Mouse (Mus musculus) brown adipose tissue, adult 24 weeks (tissue): ENCODE data around the gene Gckr. TPM values are rescaled to one million over a fixed set of nuclear protein-coding genes. Genes with fewer than 3 reads are reported as not detected.

Experiments used
- H3K27ac ChIP-seq: fragments of 200-500 bp; replicated peaks from 2 replicates; pipeline ENCODE4 v1.5.1; 2012; ENCODE audit warnings: low read depth, mild to moderate bottlenecking, low read length
- H3K4me1 ChIP-seq: fragments of 200-500 bp; 2 replicates; pipeline ENCODE4 v1.6.1; 2012; ENCODE audit warnings: low read length, mixed read lengths; ENCODE audit not compliant: control insufficient read depth, insufficient read depth, insufficient read length
- H3K4me3 ChIP-seq: fragments of 200-500 bp; 2 replicates; pipeline ENCODE4 v1.5.1; 2012; ENCODE audit warnings: low read depth, mild to moderate bottlenecking, low read length, moderate library complexity; ENCODE audit not compliant: insufficient read depth
- polyA plus RNA-seq: library from polyadenylated mRNA; stranded (reverse); fragments of >200 nt; gene quantifications from 2 replicates; pipeline ENCODE4 v1.2.4, GENCODE M21; 2012; ENCODE audit not compliant: missing spikeins, insufficient read depth, insufficient read length

Gckr gene
- 0.99 TPM in 1 of 2 replicates, not detected in the other for polyA plus RNA-seq

- no peak within 1 kb of the TSS for H3K4me3 ChIP-seq
- H3K27ac ChIP-seq, result no peak within 1 kb of the TSS
Measured at GRCm38 (mm10) chr5:31297047-31297757, at the start of gene Gckr. Gckr (plus strand) TSS chr5:31297443.

GRCm38 (mm10) chr5:31250716-31251115, 46.5 kb upstream of the Gckr start:
- peaks cover 9% of the 10 kb centered on the region for H3K4me1 ChIP-seq
- H3K27ac ChIP-seq, result no peak overlapping the region
- no peak overlapping the region for H3K4me3 ChIP-seq

More at GRCm38 (mm10) chr5:31297047-31297757, at the start of gene Gckr:
- H3K4me1 ChIP-seq, result no peaks in the 10 kb centered on the region

GRCm38 (mm10) chr5:31251541-31252101, 45.6 kb upstream of the Gckr start, which contains the start of gene Krtcap3:
Krtcap3 (plus strand) TSS chr5:31251691.
- H3K27ac ChIP-seq, result no peak within 1 kb of the TSS

GRCm38 (mm10) chr5:31252151-31252550, 45.1 kb upstream of the Gckr start:
- Histone ChIP-seq H3K27ac (no peak overlapping the region), H3K4me3 (no peak overlapping the region), H3K4me1 (peaks cover 9% of the 10 kb centered on the region)

More at GRCm38 (mm10) chr5:31251541-31252101, 45.6 kb upstream of the Gckr start, which contains the start of gene Krtcap3:
- Histone ChIP-seq H3K4me3 (no peak within 1 kb of the TSS), H3K4me1 (peaks cover 9% of the 10 kb centered on the region)

GRCm38 (mm10) chr5:31252795-31253545, 44.3 kb upstream of the Gckr start:
- H3K4me1 ChIP-seq, result peaks cover 9% of the 10 kb centered on the region
- H3K27ac ChIP-seq, result 0 out of 2 replicates have a peak overlapping the region, but pooled peaks have one; percentile 14
- no peak overlapping the region for H3K4me3 ChIP-seq

GRCm38 (mm10) chr5:31253806-31254205, 43.4 kb upstream of the Gckr start:
- peak overlapping the region; percentile 81 for H3K27ac ChIP-seq
- peaks cover 9% of the 10 kb centered on the region for H3K4me1 ChIP-seq
- 0 out of 2 replicates have a peak overlapping the region, but pooled peaks have one; percentile 8 for H3K4me3 ChIP-seq

- Histone ChIP-seq H3K4me3 (peak overlapping the region; percentile 8), H3K4me1 (peaks cover 9% of the 10 kb centered on the region), H3K27ac (peak overlapping the region; percentile 81)
Measured at GRCm38 (mm10) chr5:31254452-31254851, 42.8 kb upstream of the Gckr start.

- Histone ChIP-seq H3K4me1 (peaks cover 9% of the 10 kb centered on the region), H3K27ac (peak overlapping the region; percentile 81), H3K4me3 (no peak overlapping the region)
Measured at GRCm38 (mm10) chr5:31254901-31255300, 42.3 kb upstream of the Gckr start.

- Histone ChIP-seq H3K27ac (no peak overlapping the region), H3K4me3 (no peak overlapping the region), H3K4me1 (peaks cover 9% of the 10 kb centered on the region)
Measured at GRCm38 (mm10) chr5:31255381-31255780, 41.9 kb upstream of the Gckr start.

GRCm38 (mm10) chr5:31255971-31256370, 41.3 kb upstream of the Gckr start:
- H3K27ac ChIP-seq, result no peak overlapping the region
- peaks cover 9% of the 10 kb centered on the region for H3K4me1 ChIP-seq
- no peak overlapping the region for H3K4me3 ChIP-seq

GRCm38 (mm10) chr5:31257616-31258015, 39.6 kb upstream of the Gckr start:
- Histone ChIP-seq H3K4me1 (peaks cover 9% of the 10 kb centered on the region), H3K4me3 (no peak overlapping the region), H3K27ac (no peak overlapping the region)

- no peak overlapping the region for H3K27ac ChIP-seq
- H3K4me3 ChIP-seq, result no peak overlapping the region
- no peaks in the 10 kb centered on the region for H3K4me1 ChIP-seq
Measured at GRCm38 (mm10) chr5:31266101-31266500, 31.1 kb upstream of the Gckr start.

GRCm38 (mm10) chr5:31267686-31268085, 29.6 kb upstream of the Gckr start:
- H3K4me1 ChIP-seq, result no peaks in the 10 kb centered on the region
- H3K4me3 ChIP-seq, result no peak overlapping the region
- H3K27ac ChIP-seq, result no peak overlapping the region

GRCm38 (mm10) chr5:31273018-31273417, 24.2 kb upstream of the Gckr start:
- Histone ChIP-seq H3K4me3 (no peak overlapping the region), H3K27ac (no peak overlapping the region), H3K4me1 (no peaks in the 10 kb centered on the region)
